Mouse (Mus musculus): ENCODE measurements around the gene Rcl1.

GRCm38 (mm10) chr19:29059688-29060087, 41.5 kb upstream of the Rcl1 start:
- TF ChIP-seq CTCF (IDR thresholded peaks at IDR 0.05; ENCODE audit: low read depth): peak; percentile 50
- no peak for TF ChIP-seq EP300 (optimal IDR thresholded peaks at IDR 0.05)
